Mouse (Mus musculus): Measurements from ENCODE around the gene Usp6nl. TPM values are rescaled to one million over a fixed set of nuclear protein-coding genes. Genes with fewer than 3 reads are reported as not detected.
A peak's percentile ranks its signal among the peaks of the same experiment; 100 is the strongest.

Usp6nl gene
- polyA plus RNA-seq, 1 experiment, result 0.85 TPM

GRCm38 (mm10) chr2:6412645-6413044, 90.2 kb downstream of the Usp6nl start:
- TF ChIP-seq GATA1 (IDR thresholded peaks at IDR 0.05; ENCODE audit: low read length), result no peak
- TF ChIP-seq TAL1 (IDR thresholded peaks at IDR 0.05; ENCODE audit: low read length), result no peak
- Histone ChIP-seq H3K4me3 (replicated peaks) (no peak overlapping the region), H3K36me3 (ENCODE audit: control insufficient read depth) (peaks cover 75% of the 10 kb centered on the region), H3K27me3 (ENCODE audit: control insufficient read depth) (no peaks in the 10 kb centered on the region), H3K4me1 (ENCODE audit: control insufficient read depth) (peaks cover 11% of the 10 kb centered on the region), H3K9me3 (ENCODE audit: control insufficient read depth, low read length) (no peaks in the 10 kb centered on the region)

GRCm38 (mm10) chr2:6413723-6414122, 91.3 kb downstream of the Usp6nl start:
- peaks cover 74% of the 10 kb centered on the region for H3K36me3 ChIP-seq (ENCODE audit: control insufficient read depth)
- TF ChIP-seq TAL1 (IDR thresholded peaks at IDR 0.05; ENCODE audit: low read length), result no peak
- TF ChIP-seq GATA1 (IDR thresholded peaks at IDR 0.05; ENCODE audit: low read length), result no peak
- no peaks in the 10 kb centered on the region for H3K9me3 ChIP-seq (ENCODE audit: control insufficient read depth, low read length)
- peaks cover 7% of the 10 kb centered on the region for H3K4me1 ChIP-seq (ENCODE audit: control insufficient read depth)
- no peak overlapping the region for H3K4me3 ChIP-seq (replicated peaks)
- no peaks in the 10 kb centered on the region for H3K27me3 ChIP-seq (ENCODE audit: control insufficient read depth)

- Histone ChIP-seq H3K4me3 (replicated peaks) (no peak overlapping the region), H3K9me3 (ENCODE audit: control insufficient read depth, low read length) (no peaks in the 10 kb centered on the region), H3K36me3 (ENCODE audit: control insufficient read depth) (peaks cover 70% of the 10 kb centered on the region), H3K27me3 (ENCODE audit: control insufficient read depth) (no peaks in the 10 kb centered on the region), H3K4me1 (ENCODE audit: control insufficient read depth) (peaks cover 7% of the 10 kb centered on the region)
- no peak for TF ChIP-seq GATA1 (IDR thresholded peaks at IDR 0.05; ENCODE audit: low read length)
- no peak for TF ChIP-seq TAL1 (IDR thresholded peaks at IDR 0.05; ENCODE audit: low read length)
Measured at GRCm38 (mm10) chr2:6414400-6414799, 91.9 kb downstream of the Usp6nl start.

- Histone ChIP-seq H3K27me3 (ENCODE audit: control insufficient read depth) (no peaks in the 10 kb centered on the region), H3K9me3 (ENCODE audit: control insufficient read depth, low read length) (no peaks in the 10 kb centered on the region), H3K4me3 (replicated peaks) (no peak overlapping the region), H3K36me3 (ENCODE audit: control insufficient read depth) (peaks cover 66% of the 10 kb centered on the region), H3K4me1 (ENCODE audit: control insufficient read depth) (peaks cover 7% of the 10 kb centered on the region)
- TF ChIP-seq TAL1 (IDR thresholded peaks at IDR 0.05; ENCODE audit: low read length) (no peak), GATA1 (IDR thresholded peaks at IDR 0.05; ENCODE audit: low read length) (no peak)
Measured at GRCm38 (mm10) chr2:6417158-6417557, 94.7 kb downstream of the Usp6nl start.

- H3K9me3 ChIP-seq (ENCODE audit: control insufficient read depth, low read length), result no peaks in the 10 kb centered on the region
- no peaks in the 10 kb centered on the region for H3K4me1 ChIP-seq (ENCODE audit: control insufficient read depth)
- TF ChIP-seq TAL1 (IDR thresholded peaks at IDR 0.05; ENCODE audit: low read length) (no peak), GATA1 (IDR thresholded peaks at IDR 0.05; ENCODE audit: low read length) (no peak)
- peaks cover 69% of the 10 kb centered on the region for H3K36me3 ChIP-seq (ENCODE audit: control insufficient read depth)
- no peaks in the 10 kb centered on the region for H3K27me3 ChIP-seq (ENCODE audit: control insufficient read depth)
- H3K4me3 ChIP-seq (replicated peaks), result no peak overlapping the region
Measured at GRCm38 (mm10) chr2:6423661-6424550, 101.4 kb downstream of the Usp6nl start.

- peaks cover 70% of the 10 kb centered on the region for H3K36me3 ChIP-seq (ENCODE audit: control insufficient read depth)
- H3K4me1 ChIP-seq (ENCODE audit: control insufficient read depth), result no peaks in the 10 kb centered on the region
- no peaks in the 10 kb centered on the region for H3K27me3 ChIP-seq (ENCODE audit: control insufficient read depth)
- no peaks in the 10 kb centered on the region for H3K9me3 ChIP-seq (ENCODE audit: control insufficient read depth, low read length)
- no peak overlapping the region for H3K4me3 ChIP-seq (replicated peaks)
- no peak for TF ChIP-seq GATA1 (IDR thresholded peaks at IDR 0.05; ENCODE audit: low read length)
- no peak for TF ChIP-seq TAL1 (IDR thresholded peaks at IDR 0.05; ENCODE audit: low read length)
Measured at GRCm38 (mm10) chr2:6424851-6425250, 102.4 kb downstream of the Usp6nl start.

- no peak for TF ChIP-seq GATA1 (IDR thresholded peaks at IDR 0.05; ENCODE audit: low read length)
- no peak for TF ChIP-seq TAL1 (IDR thresholded peaks at IDR 0.05; ENCODE audit: low read length)
- H3K4me3 ChIP-seq (replicated peaks), result no peak overlapping the region
- peaks cover under 1% of the 10 kb centered on the region; the same call in 1 of the 2 replicates for H3K4me1 ChIP-seq (ENCODE audit: control insufficient read depth)
- no peaks in the 10 kb centered on the region for H3K27me3 ChIP-seq (ENCODE audit: control insufficient read depth)
- H3K36me3 ChIP-seq (ENCODE audit: control insufficient read depth), result peaks cover 78% of the 10 kb centered on the region
- no peaks in the 10 kb centered on the region for H3K9me3 ChIP-seq (ENCODE audit: control insufficient read depth, low read length)
Measured at GRCm38 (mm10) chr2:6436085-6436950, 113.9 kb downstream of the Usp6nl start.

- Histone ChIP-seq H3K4me3 (replicated peaks) (no peak overlapping the region), H3K4me1 (ENCODE audit: control insufficient read depth) (peaks cover 49% of the 10 kb centered on the region), H3K27me3 (ENCODE audit: control insufficient read depth) (no peaks in the 10 kb centered on the region), H3K36me3 (ENCODE audit: control insufficient read depth) (peaks cover 74% of the 10 kb centered on the region), H3K9me3 (ENCODE audit: control insufficient read depth, low read length) (no peaks in the 10 kb centered on the region)
- TF ChIP-seq TAL1 (IDR thresholded peaks at IDR 0.05; ENCODE audit: low read length) (no peak), GATA1 (IDR thresholded peaks at IDR 0.05; ENCODE audit: low read length) (no peak)
Measured at GRCm38 (mm10) chr2:6441688-6442087, 119.2 kb downstream of the Usp6nl start.

- no peaks in the 10 kb centered on the region for H3K9me3 ChIP-seq (ENCODE audit: control insufficient read depth, low read length)
- peaks cover 49% of the 10 kb centered on the region for H3K4me1 ChIP-seq (ENCODE audit: control insufficient read depth)
- TF ChIP-seq GATA1 (IDR thresholded peaks at IDR 0.05; ENCODE audit: low read length) (no peak), TAL1 (IDR thresholded peaks at IDR 0.05; ENCODE audit: low read length) (no peak)
- H3K36me3 ChIP-seq (ENCODE audit: control insufficient read depth), result peaks cover 75% of the 10 kb centered on the region
- peak overlapping the region; percentile 2 for H3K4me3 ChIP-seq (replicated peaks)
- H3K27me3 ChIP-seq (ENCODE audit: control insufficient read depth), result no peaks in the 10 kb centered on the region
Measured at GRCm38 (mm10) chr2:6442302-6442701, 119.8 kb downstream of the Usp6nl start.

Data from erythroblast, embryonic 14.5 days (primary cell).